Mouse (Mus musculus): ENCODE measurements around the gene Nup107. TPM values are rescaled to one million over a fixed set of nuclear protein-coding genes. Genes with fewer than 3 reads are reported as not detected.

The Nup107 gene
- total and polyA plus RNA-seq, 3 experiments, result 80.2 to 91.6 TPM; not detected in 1

DNA sequence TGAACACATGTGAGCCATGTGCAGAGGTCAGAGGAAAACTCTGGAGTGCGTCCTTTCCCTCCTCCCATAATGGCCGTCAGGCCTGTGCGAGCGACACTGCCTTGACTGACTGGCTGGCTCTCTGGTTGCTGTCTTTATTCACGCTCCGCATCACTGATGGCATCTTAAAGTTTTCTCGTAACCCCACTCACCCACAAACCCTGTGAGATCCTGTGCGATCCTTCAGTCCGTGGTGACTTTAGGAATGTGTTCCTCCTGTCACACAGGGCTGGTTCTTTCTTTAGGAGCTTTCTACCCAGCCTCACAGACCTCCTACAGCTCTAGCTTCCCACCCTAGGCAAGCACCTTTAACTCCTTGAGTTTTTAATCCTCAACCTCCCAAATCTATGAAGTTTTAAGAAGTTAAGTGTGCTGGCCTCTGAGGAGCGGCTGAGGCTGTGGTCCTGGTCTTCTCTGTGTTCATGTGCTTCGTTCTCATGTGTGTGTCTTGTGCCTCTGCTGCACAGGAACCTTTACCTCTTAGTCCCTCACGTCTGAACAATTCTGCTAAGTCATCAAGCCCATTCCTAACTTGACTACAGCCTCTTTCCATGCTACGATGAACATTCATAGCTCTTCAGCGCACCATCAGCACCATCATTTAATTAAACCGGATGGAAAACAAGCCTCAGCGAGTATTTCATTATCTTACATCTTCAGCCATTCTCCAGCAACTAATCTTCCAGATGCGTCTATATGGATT, 20.0 kb downstream of the Nup107 start:
- Histone ChIP-seq H3K79me2 (ENCODE audit: control insufficient read depth, insufficient read depth, low read length, poor library complexity) (no peaks in the 10 kb centered on the region), H3K36me3 (ENCODE audit: control insufficient read depth in 1 of 2, insufficient read depth in 2 of 2, low read length in 2 of 2) (peaks cover 0 to 22% of the 10 kb centered on the region in 2 experiments; a peak in 2 of 4 replicates), H3K4me1 (ENCODE audit: control insufficient read depth in 1 of 2, insufficient read depth in 2 of 2, low read length in 2 of 2) (no peaks in the 10 kb centered on the region), H3K9me3 (replicated peaks; ENCODE audit: insufficient read depth, low read length) (no peaks in the 10 kb centered on the region), H3K27me3 (ENCODE audit: control insufficient read depth in 1 of 2, insufficient read depth in 2 of 2, low read length in 2 of 2) (no peaks in the 10 kb centered on the region), H3K27ac (ENCODE audit: control insufficient read depth, low read depth, low read length) (no peak overlapping the region), H3K9ac (ENCODE audit: control insufficient read depth, low read depth, low read length, poor library complexity, severe bottlenecking) (no peak overlapping the region), H3K4me3 (ENCODE audit: control insufficient read depth in 1 of 2, insufficient read depth in 1 of 2, low read depth in 2 of 2, low read length in 2 of 2) (no peak overlapping the region)
- TF ChIP-seq CHD1 (IDR thresholded peaks at IDR 0.05; ENCODE audit: low read depth, low read length) (no peak), MAZ (IDR thresholded peaks at IDR 0.05; ENCODE audit: low read depth, low read length) (no peak), RAD21 (IDR thresholded peaks at IDR 0.05; ENCODE audit: low read depth, low read length) (no peak), ZNF384 (IDR thresholded peaks at IDR 0.05; ENCODE audit: low read depth, low read length) (no peak), GATA1 (IDR thresholded peaks at IDR 0.05; ENCODE audit: low read depth, low read length) (no peak), ZMIZ1 (IDR thresholded peaks at IDR 0.05; ENCODE audit: low read depth, low read length) (no peak), KAT2A (conservative IDR thresholded peaks at IDR 0.05; ENCODE audit: low read depth, low read length) (no peak), USF2 (IDR thresholded peaks at IDR 0.05; ENCODE audit: borderline replicate concordance in 1 of 2, insufficient read depth in 1 of 2, low read depth in 1 of 2, low read length in 2 of 2) (no peak), MAFK (IDR thresholded peaks at IDR 0.05; ENCODE audit: borderline replicate concordance, low read depth, low read length) (no peak), POLR2AphosphoS2 (IDR thresholded peaks at IDR 0.05; ENCODE audit: low read length) (no peak), EP300 (IDR thresholded peaks at IDR 0.05; ENCODE audit: low read depth in 1 of 2, low read length in 2 of 2) (no peak), MYB (IDR thresholded peaks at IDR 0.05; ENCODE audit: low read depth, low read length) (no peak), E2F4 (IDR thresholded peaks at IDR 0.05; ENCODE audit: borderline replicate concordance, low read depth, low read length) (no peak), RCOR1 (IDR thresholded peaks at IDR 0.05; ENCODE audit: low read depth, low read length) (no peak), HCFC1 (IDR thresholded peaks at IDR 0.05; ENCODE audit: low read depth, low read length) (no peak), NRF1 (IDR thresholded peaks at IDR 0.05; ENCODE audit: insufficient read depth, low read depth, low read length, poor library complexity, severe bottlenecking) (no peak)
- no peak for DNase-seq (ENCODE audit: low read depth, low spot score)

GRCm38 (mm10) chr10:117771131-117771510, 21.4 kb downstream of the Nup107 start:
- TF ChIP-seq MAX (IDR thresholded peaks at IDR 0.05; ENCODE audit: low read length) (no peak), CTCF (IDR thresholded peaks at IDR 0.05 in 2 of 3, conservative IDR thresholded peaks at IDR 0.05 in 1 of 3; ENCODE audit: control insufficient read depth in 1 of 3, insufficient read depth in 1 of 3, low read depth in 2 of 3, low read length in 3 of 3, poor library complexity in 1 of 3, severe bottlenecking in 1 of 3) (no peak), MAFK (IDR thresholded peaks at IDR 0.05; ENCODE audit: borderline replicate concordance, low read depth, low read length) (no peak), ELF1 (IDR thresholded peaks at IDR 0.05; ENCODE audit: low read depth, low read length) (no peak), ZKSCAN1 (IDR thresholded peaks at IDR 0.05; ENCODE audit: low read depth, low read length) (no peak), CHD2 (IDR thresholded peaks at IDR 0.05; ENCODE audit: low read length) (no peak)
- Histone ChIP-seq H3K27me3 (ENCODE audit: control insufficient read depth in 1 of 2, insufficient read depth in 2 of 2, low read length in 2 of 2) (no peaks in the 10 kb centered on the region), H3K9ac (ENCODE audit: control insufficient read depth, low read depth, low read length, poor library complexity, severe bottlenecking) (no peak overlapping the region), H3K79me2 (ENCODE audit: control insufficient read depth, insufficient read depth, low read length, poor library complexity) (no peaks in the 10 kb centered on the region), H3K4me1 (ENCODE audit: control insufficient read depth in 1 of 2, insufficient read depth in 2 of 2, low read length in 2 of 2) (no peaks in the 10 kb centered on the region), H3K27ac (ENCODE audit: control insufficient read depth, low read depth, low read length) (no peak overlapping the region), H3K4me3 (ENCODE audit: control insufficient read depth in 1 of 2, insufficient read depth in 1 of 2, low read depth in 2 of 2, low read length in 2 of 2) (no peak overlapping the region), H3K9me3 (replicated peaks; ENCODE audit: insufficient read depth, low read length) (no peaks in the 10 kb centered on the region), H3K36me3 (ENCODE audit: control insufficient read depth in 1 of 2, insufficient read depth in 2 of 2, low read length in 2 of 2) (peaks cover 0 to 23% of the 10 kb centered on the region in 2 experiments; a peak in 2 of 4 replicates)
- no peak for DNase-seq (ENCODE audit: low read depth, low spot score)
